Mouse (Mus musculus) NIH3T3 (cell line): Measurements from ENCODE around the gene Tcl1b3.
"Not testable (repeated sequence)": the region's sequence is repeated elsewhere in the genome, so short reads cannot be mapped to it uniquely, and the experiment has no call there.

Experiments
- DNase-seq: peaks from one replicate; pipeline ENCODE4 v3.0.0-alpha.2; 2012; ENCODE audit warnings: low read depth

The Tcl1b3 gene

DNA sequence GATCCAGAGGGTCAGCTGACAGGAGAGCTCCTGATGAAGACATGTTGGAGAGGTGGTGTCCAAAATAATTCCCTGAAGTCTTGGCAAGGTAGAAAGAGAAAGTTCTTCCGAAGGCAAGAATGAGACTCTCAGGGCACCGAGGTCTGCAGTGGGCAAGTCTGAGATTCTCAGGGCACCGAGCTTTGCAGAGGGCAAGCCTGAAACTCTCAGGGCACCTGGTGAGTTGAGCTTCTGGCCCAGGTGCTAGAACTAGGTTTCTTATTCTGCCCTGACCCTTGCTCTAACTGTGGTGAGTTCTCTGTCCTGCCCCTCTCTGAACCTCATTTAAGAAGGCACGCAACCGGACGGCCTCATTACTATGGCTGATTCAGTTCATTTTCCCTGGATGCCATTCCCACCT, at the start of gene Tcl1b3:
Gene Tcl1b3, plus strand, starts transcription at position 301 of the 400 bp plus-strand sequence.
- not testable (repeated sequence) for DNase-seq

DNA sequence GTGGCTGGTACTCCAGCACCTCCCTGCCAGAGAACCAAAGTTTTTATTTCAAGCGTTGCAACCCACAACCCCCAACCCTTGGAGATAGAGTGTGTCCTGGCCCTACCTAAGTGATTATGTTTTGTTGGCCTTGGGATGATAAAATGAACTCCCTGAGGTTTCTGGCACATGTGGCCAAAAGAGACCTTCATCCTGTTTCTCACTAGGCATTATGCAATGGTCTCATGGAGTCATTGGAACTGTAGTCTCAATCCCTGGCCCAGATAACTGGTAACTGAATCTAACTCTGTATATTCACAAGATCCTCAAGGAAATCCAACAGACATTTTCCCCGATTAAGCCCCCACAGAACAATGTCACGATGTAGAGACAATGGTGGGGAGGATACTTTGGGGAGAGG, 47.7 kb upstream of the Tcl1b3 start:
- no peak for DNase-seq

DNA sequence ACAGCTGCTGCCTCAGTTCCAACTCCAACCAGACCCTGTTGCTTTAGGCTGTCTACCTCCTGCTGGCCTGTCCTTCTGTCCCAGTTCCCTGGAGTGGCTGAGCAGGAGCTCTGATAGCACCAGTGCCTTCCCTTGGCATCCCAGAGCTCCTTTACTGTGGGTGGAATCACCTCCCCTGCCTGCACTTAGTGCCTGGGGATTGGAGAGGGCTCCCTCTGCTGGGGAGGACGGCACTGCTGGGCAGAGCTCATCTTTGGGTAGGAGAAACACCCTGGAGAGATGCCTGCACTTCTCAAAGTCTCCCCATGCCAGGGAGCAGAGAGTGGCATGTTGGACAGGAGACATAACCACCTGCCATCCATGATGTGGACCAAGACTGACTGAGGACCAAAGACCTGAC, 45.9 kb upstream of the Tcl1b3 start:
- not testable (repeated sequence) for DNase-seq

DNA sequence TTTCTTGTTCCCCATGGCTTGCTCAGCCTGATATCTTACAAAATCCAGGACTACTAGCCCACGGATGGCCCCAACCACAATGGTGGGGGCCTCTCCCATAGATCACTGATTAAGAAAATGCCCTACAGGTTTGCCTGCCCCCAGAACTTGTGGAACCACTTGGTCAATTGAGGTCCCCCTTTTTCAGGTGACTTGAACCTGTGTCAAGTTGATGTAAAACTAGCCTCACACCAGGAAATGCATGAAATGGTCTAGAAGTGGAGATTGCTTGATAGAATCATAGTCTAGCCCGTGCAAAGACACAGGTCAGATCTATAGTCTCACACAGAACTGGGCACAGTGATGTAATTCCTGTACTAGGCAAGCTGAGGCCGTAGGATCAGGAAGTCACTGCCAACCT, 45.1 kb upstream of the Tcl1b3 start, which contains the start of gene Tcl1b2:
Gene Tcl1b2, plus strand, starts transcription at position 301 of the 400 bp plus-strand sequence.
- no peak for DNase-seq

DNA sequence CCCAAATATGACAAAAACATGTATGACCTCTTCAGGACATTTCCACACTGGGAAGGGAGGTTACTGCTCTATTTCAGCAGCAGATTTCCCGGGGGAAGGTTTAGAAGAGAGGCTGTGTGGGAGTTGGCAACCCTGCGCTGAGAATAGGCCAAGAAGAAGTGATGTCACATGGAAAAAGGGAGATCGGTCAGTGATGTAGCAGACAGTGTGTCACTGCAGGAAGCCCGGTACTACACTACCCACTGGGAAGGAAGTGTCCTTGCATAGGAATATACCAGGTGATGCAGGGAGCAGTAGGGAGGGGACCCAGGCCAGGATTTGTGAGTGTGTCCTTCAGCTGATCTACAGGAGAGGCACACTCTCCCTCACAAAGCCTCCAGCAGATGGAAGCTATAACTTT, 35.6 kb upstream of the Tcl1b3 start:
- not testable (repeated sequence) for DNase-seq

DNA sequence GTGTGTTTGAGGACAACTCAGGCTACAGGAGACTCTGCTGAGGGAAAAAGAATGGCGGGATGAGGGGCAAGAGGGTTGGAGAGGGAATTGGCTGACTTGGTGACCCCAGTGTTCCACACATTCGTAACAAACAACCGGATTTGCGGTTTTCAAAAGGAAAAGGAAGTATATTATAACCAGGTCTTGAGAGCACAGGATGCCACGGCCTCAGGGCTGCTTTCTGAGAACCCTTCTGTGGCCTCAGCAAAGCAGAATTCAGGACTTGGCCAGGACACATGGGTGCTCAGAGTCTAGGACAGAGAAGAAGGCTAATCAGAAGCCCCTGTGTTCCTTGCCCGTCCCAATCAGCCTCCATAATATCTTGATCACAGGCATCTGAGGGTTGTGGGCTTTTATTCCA, 32.0 kb upstream of the Tcl1b3 start:
- DNase-seq: no peak

DNA sequence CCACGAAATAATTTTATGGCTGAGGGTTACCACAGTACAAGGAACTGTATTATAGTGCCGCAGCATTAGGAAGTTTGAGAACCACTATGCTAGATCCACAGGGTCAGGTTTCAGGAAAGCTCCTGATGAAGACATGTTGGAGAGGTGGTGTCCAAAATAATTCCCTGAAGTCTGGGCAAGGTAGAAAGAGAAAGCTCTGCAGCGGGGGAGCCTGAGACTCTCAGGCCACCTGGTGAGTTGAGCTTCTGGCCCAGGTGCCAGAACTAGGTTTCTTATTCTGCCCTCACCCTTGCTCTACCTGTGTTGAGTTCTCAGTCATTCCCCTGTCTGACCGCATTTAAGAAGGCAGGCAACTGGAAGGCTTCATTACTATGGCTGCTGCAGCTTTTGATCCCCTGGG, 31.5 kb upstream of the Tcl1b3 start, which contains the start of gene Tcl1b1:
Gene Tcl1b1, plus strand, starts transcription at position 301 of the 400 bp plus-strand sequence.
- DNase-seq: no peak

DNA sequence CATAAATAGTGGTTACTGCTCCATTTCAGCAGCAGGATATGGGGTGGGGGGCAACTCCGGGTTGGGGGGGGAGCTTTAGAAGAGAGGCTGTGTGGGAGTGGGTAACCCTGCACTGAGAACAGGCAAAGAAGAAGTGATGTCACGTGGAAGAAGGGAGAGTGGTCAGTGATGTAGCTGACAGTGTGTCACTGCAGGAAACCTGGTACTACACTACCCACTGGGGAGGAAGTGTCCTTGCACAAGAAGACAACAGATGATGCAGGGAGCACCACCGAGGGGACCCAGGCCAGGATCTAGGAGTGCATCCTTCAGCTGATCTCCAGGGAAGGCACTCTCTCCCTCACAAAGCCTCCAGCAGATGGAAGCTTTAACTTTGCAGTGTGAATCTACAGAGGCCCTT, 24.1 kb upstream of the Tcl1b3 start:
- no peak for DNase-seq

DNA sequence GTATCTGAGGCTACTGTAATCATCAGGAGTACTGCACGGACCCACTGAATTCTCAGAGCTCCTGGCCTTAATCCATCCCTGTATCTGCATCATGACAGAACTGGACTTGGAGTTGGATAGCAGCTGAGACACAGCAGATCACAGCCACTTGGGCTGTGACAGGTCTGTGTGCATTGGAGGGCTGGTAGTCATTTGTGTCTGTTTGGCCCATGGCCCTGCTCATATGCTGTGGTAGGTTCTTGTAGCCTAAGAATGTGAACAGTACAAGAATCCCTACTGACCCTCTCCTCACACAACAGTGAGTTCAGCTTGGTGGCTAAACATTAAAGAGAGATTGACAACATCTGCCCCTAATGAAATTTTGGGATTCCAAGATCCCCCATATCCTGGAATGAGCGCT, 17.5 kb upstream of the Tcl1b3 start:
- no peak for DNase-seq

DNA sequence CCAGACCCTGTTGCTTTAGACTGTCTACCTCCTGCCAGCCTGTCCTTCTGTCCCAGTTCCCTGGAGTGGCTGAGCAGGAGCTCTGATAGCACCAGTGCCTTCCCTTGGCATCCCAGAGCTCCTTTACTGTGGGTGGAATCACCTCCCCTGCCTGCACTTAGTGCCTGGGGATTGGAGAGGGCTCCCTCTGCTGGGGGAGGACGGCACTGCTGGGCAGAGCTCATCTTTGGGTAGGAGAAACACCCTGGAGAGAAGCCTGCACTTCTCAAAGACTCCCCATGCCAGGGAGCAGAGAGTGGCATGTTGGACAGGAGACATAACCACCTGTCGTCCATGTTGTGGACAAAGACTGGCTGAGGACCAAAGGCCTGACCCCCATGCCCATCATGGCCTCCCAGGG, 16.5 kb upstream of the Tcl1b3 start:
- peak; percentile 21 for DNase-seq

DNA sequence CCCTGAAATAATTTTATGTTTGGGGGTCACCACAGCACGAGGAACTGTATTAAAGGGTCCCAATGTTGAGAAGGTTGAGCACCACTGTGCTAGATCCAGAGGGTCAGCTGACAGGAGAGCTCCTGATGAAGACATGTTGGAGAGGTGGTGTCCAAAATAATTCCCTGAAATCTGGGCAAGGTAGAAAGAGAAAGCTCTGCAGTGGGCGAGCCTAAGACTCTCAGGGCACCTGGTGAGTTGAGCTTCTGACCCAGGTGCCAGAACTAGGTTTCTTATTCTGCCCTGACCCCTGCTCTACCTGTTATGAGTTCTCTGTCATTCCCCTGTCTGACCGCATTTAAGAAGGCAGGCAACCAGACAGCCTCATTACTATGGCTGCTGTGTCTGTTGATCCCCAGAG, 14.8 kb upstream of the Tcl1b3 start, which contains the start of gene Tcl1b5:
Gene Tcl1b5, plus strand, starts transcription at position 301 of the 400 bp plus-strand sequence.
- not testable (repeated sequence) for DNase-seq

DNA sequence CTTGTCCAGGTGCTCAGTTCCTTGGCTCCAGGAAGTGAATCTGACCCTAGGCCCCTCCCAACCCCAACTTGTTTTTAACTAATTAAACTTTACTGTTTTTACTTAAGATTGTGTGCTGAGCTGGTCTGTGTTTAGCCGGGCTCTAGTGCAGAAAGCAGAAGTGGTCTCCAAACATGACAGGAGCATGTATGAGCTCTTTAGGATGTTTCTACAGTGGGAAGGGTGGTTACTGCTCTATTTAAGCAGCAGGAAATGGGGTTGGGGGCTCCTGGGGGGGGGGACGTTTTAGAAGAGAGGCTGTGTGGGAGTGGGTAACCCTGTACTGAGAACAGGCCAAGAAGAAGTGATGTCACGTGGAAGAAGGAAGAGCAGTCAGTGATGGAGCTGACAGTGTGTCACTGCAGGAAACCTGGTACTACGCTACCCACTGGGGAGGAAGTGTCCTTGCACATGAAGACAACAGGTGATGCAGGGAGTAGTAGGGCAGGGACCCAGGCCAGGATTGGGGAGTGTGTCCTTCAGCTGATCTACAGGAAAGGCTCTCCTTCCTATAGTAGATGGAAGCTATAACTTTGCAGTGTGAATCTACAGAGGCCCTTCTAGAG, 9.7 kb upstream of the Tcl1b3 start:
- not testable (repeated sequence) for DNase-seq

DNA sequence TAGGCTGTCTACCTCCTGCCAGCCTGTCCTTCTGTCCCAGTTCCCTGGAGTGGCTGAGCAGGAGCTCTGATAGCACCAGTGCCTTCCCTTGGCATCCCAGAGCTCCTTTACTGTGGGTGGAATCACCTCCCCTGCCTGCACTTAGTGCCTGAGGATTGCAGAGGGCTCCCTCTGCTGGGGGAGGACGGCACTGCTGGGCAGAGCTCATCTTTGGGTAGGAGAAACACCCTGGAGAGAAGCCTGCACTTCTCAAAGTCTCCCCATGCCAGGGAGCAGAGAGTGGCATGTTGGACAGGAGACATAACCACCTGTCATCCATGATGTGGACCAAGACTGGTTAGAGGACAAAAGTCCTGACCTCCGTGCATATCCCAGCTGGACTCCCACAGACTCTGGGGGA, 1.9 kb upstream of the Tcl1b3 start:
- DNase-seq: not testable (repeated sequence)

DNA sequence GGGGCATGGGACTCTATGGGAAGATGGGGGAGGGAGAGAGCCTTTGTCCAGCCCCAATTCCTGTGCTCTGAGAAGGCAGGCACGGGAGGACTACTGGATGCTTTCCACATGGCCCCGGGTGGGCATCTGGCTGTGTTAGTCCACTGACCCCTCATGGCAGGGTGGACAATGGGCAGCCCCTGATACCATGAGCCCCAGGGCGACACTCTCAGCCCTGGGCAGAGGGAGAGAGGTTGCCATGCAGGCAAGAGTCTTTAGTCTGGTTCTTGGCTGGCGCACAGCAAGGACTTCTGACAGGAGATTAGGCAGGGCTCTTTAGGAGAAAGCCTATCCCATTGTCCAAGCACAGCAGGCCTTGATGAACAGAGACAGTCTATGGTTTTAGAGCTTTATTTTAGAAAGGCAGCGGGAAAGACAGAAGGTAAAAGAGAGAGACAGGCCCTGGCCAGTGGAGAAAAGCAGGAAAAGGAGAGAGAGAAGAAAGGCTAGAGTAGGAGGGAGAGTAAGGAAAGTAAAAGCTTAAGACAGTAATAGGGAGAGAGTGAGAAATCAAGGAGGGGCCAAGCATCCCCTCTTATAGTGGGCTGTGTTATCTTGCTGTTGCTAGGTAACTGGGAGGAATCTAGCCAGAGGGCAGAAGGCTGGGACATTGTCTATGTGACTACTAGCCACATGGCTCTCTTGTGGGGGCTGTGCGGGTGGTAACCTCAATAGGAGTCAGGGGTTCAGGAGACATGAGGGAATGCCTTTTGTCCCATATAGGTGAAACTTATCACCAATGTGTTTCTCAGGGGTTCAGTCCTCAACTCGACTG, 9.0 kb downstream of the Tcl1b3 start:
- DNase-seq: not testable (repeated sequence)

DNA sequence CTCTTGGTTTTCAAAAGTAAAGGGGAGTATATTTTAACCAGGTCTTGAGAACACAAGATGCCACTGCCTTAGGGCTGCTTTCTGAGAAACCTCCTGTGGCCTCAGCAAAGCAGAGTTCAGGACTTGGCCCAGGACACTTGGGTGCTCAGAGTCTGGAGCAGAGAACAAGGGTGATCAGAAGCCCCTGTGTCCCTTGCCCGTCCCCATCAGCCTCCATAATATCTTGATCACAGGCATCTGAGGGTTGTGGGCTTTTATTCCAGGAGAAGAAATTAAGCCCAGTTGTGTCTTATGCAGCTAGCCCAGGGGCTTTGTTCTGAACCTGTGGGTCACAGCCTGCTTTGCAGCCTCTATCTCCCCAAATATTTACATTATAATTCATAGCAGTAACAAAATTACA, 10.8 kb downstream of the Tcl1b3 start, which contains the start of gene Tcl1b4:
Gene Tcl1b4, plus strand, starts transcription at position 301 of the 400 bp plus-strand sequence.
- not testable (repeated sequence) for DNase-seq

DNA sequence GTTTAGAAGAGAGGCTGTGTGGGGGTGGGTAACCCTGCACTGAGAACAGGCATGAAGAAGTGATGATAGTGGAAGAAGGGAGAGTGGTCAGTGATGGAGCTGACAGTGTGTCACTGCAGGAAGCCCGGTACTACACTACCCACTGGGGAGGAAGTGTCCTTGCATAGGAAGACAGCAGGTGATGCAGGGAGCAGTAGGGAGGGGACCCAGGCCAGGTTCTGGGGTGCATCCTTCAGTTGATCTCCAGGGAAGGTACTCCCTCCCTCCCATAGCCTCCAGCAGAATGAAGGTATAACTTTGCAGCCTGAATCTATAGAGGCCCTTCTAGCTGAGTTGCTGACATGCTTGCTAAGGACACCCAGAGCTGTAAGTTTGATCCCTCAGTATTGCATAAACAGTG, 16.2 kb downstream of the Tcl1b3 start:
- no peak for DNase-seq

DNA sequence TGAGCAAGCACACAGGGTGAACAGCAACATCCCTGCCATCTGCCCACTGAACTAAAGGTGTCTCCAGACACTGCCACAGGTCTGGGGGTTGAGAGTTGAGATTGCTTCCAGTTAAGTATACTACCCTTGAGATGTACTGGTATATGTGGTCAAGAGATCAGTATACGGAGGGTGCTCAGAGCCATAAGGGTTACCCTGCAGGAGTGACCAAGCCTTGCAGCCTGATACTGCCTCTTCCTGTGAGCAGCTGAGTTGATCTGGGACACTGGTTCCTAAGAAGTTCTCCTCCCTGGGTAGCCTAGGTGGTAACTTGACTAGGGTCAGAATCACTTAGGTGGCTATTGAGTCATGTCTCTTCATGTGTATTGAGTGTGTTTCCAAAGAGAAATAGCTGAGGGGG, 17.6 kb downstream of the Tcl1b3 start:
- no peak for DNase-seq

DNA sequence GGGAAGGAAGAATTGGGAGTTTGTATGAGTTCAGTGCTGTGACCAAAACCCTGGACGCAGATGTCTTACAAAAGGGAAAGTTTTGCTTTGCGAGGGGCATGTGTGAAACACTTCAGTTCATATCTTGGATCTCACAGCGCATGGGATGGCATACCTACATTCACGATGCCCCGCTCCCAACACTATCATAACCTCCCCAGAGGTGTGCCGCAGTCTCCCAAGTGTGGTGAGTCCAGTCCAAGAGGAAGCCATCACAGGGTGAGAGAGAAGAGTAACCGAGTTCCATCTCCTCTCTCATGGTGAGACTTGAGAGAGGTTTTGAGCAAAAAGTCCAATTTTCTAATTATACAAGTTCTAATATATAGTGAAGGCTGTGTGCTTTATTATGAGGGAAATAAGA, 18.4 kb downstream of the Tcl1b3 start:
- DNase-seq: no peak

DNA sequence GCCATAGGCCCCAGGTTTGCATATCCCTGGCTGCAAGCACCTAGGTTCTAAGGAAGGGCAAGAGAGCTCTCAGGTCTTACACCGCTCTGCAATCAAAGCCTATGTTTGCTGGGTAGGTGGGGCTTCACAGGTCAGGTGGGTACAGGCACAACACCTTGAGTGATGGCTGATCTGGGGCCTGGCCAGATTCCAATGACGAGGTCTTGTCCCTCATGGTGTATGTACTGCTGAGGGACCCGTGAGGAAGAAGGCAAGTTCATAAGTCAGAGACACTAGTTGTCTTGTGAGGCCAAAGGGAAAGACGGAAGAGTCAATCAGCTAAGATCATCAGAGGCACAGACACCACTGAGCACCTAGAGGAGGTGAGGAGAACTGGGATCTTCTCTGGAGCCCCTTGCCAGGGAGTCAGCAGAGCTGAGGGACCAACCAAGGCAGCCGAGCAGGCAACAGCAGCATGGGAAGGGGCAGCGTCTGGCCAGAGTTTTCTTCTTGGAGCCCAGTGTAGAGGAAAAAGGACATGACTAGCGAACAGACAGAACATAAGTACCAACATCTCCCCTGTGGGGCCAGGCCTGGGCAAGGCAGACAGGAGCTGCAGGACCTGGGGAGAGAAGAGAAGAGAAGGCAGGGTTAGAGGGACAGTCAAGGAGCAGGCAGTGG, 26.4 kb downstream of the Tcl1b3 start:
- DNase-seq: no peak

DNA sequence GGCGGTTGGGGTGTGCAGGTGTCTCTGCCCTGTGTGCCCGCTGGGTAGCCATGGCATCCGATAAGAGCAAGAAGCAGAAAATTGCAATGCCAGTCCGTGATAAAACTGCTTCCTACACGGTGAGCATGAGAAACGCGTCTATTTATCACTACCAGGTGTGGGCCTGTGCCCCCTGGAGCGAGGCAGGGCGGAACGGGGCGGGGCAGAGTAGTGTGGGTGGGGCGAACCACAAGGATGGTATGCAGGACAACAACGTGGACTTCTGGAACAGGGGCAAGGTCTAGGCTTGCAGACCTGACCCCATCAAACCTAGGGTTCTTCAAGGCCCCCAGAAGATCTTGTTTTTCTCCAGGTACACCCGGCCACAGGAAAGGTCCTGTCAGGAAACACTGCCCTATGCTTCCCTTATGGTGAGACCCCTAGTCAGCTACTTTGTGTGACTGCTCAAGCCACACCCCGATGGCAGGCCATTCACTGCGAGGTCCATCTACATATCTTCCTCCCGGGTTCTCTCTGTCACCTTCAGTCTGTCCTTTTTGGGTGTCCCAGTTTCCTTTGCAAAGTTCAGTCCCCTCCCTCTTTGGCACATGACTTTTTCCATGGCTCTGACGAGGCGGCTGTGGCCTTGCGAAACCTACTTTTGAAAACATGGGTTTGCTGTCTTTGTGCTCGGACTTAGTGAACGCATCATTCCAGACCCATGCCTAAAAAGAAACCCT, 31.9 kb downstream of the Tcl1b3 start, which contains the start of gene Tcl1:
Gene Tcl1, minus strand, starts transcription at position 193 of the 719 bp plus-strand sequence.
- DNase-seq: peak; percentile 8

DNA sequence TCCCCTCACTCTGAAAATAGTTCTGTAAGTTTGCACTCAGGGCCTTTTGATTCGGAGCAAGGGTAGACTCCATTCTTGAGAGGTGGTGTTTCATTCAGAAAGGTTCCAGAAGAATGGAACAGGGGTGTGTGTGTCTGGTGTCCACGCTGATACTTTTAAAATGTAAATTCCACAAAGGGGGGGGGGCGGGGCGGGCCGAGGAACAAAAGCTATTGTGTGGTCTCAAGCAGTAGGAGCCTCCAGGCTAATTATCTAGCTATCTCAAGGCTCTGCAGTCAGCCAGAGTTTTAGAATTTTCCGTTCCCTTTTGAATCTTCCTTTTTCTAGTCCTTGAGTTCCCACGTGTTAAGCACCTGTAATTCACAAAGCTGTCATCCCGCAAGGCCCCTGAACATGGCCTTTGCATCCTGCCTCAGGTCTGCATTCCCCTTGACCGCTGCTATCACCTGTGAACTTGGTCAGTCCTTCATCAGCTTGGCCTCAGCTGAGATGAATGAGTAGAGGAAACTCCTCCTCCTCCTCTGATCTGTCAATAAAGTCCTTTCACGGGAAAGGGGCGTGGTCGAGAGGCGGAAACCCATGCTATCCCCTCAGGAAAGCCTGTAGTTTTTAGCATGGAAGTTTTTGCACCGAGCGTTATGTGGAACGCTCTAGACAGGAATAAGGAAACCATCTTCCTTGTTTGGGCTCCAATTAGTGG, 33.9 kb downstream of the Tcl1b3 start:
- no peak for DNase-seq
